Mouse (Mus musculus) spleen, adult 2 months (tissue): ENCODE measurements around the gene Baz1b. TPM values are rescaled to one million over a fixed set of nuclear protein-coding genes. Genes with fewer than 3 reads are reported as not detected.
A peak's percentile ranks its signal among the peaks of the same experiment; 100 is the strongest.

Source experiments
- DNase-seq, 2 experiments: peaks; one replicate each; pipeline versions ENCODE4 v3.0.0 to v3.0.0-alpha.2; 2012 to 2021; ENCODE audit warnings: low spot score in 2 of 2, low read depth in 1 of 2
- H3K27ac ChIP-seq: fragments of 200-500 bp; 2 replicates; pipeline ENCODE4 v1.5.1; 2012; ENCODE audit warnings: low read length, inconsistent platforms; ENCODE audit not compliant: insufficient read depth
- H3K27me3 ChIP-seq: fragments of 200-500 bp; 2 replicates; pipeline ENCODE4 v1.6.1; 2012; ENCODE audit warnings: mild to moderate bottlenecking, moderate library complexity, low read length, inconsistent platforms; ENCODE audit not compliant: control insufficient read depth, insufficient read depth
- H3K36me3 ChIP-seq: fragments of 200-500 bp; 2 replicates; pipeline ENCODE4 v1.6.1; 2012; ENCODE audit warnings: mild to moderate bottlenecking, low read length, inconsistent platforms; ENCODE audit not compliant: control insufficient read depth, insufficient read depth
- H3K4me1 ChIP-seq: fragments of 200-500 bp; 2 replicates; pipeline ENCODE4 v1.6.1; 2011; ENCODE audit warnings: inconsistent platforms; ENCODE audit not compliant: control insufficient read depth, insufficient read depth, insufficient read length
- H3K4me3 ChIP-seq: fragments of 200-500 bp; 2 replicates; pipeline ENCODE4 v1.5.1; 2011; ENCODE audit warnings: mild to moderate bottlenecking, inconsistent platforms; ENCODE audit not compliant: insufficient read depth, insufficient read length; ENCODE audit errors: extremely low read depth
- CTCF ChIP-seq: fragments of 200-500 bp; IDR thresholded peaks from 2 replicates; pipeline ENCODE4 v1.5.1; 2011; ENCODE audit warnings: mild to moderate bottlenecking, inconsistent platforms; ENCODE audit not compliant: insufficient read depth, insufficient read length, insufficient replicate concordance; ENCODE audit errors: extremely low read depth
- POLR2A ChIP-seq: fragments of 200-500 bp; IDR thresholded peaks from 2 replicates; pipeline ENCODE4 v1.6.1; 2011; ENCODE audit warnings: low read depth, low read length, inconsistent platforms
- WGBS: fragments of 180-500 bp; shearing (Covaris S2); methylation state at CpG from one replicate; pipeline ENCODE4 v1.1.7; 2018; 5-methylcytosine and 5-hydroxymethylcytosine counted together
- polyA plus RNA-seq: library from polyadenylated mRNA; depleted of rRNA; stranded (reverse); fragments of >200 nt; gene quantifications from 2 replicates; pipeline ENCODE4 v1.2.3, GENCODE M21; 2012; rRNA removed

Gene Baz1b
- 21.9 and 22.6 TPM in 2 replicates for polyA plus RNA-seq

GRCm38 (mm10) chr5:135186621-135187348 lies at the start of gene Baz1b:
Gene Baz1b, plus strand, starts transcription at chr5:135187264.
- under 1% methylated on average over 57 of the region's 57 CpGs for WGBS
- peaks cover 9% of the 10 kb centered on the region for H3K4me1 ChIP-seq
- no peaks in the 10 kb centered on the region for H3K27me3 ChIP-seq
- H3K36me3 ChIP-seq = peaks cover 2% of the 10 kb centered on the region; the same call in 1 of the 2 replicates
- peak within 1 kb of the TSS; percentile 95 for H3K4me3 ChIP-seq
- TF ChIP-seq CTCF (no peak), POLR2A (peak; percentile 32)
- DNase-seq = peak; percentile 96 to 98
- peak within 1 kb of the TSS; percentile 98 for H3K27ac ChIP-seq

DNA sequence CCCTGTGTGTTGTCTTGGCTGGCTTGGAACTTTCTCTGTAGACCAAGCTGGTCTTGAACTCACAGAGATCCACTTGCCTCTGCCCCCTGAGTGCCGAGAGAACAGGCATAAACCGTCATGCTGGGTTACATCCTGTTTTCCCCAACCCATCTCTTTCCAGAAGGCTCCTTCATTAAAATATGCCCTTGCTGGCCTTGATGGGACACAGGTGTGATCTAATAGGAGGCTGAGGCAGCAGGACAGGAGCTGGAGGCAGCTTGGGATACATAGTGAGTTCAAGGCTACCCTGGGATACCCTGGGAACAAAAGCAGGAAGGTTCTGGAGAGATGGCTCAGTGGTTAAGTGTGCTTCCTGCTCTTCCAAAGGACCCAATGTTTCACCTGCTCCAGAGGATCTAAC lies 47.2 kb upstream of the Baz1b start:
- H3K27ac ChIP-seq = no peak overlapping the region
- WGBS = 76% methylated on average over 2 of the region's 2 CpGs
- DNase-seq = no peak
- TF ChIP-seq POLR2A = no peak
- H3K4me1 ChIP-seq = no peaks in the 10 kb centered on the region
- H3K4me3 ChIP-seq = no peak overlapping the region
- no peaks in the 10 kb centered on the region for H3K36me3 ChIP-seq
- H3K27me3 ChIP-seq = no peaks in the 10 kb centered on the region

GRCm38 (mm10) chr5:135144469-135144868 lies 42.6 kb upstream of the Baz1b start:
- Histone ChIP-seq H3K36me3 (no peaks in the 10 kb centered on the region), H3K4me3 (no peak overlapping the region), H3K27me3 (no peaks in the 10 kb centered on the region), H3K27ac (no peak overlapping the region), H3K4me1 (no peaks in the 10 kb centered on the region)
- WGBS = 60% methylated on average over 4 of the region's 4 CpGs
- DNase-seq = no peak
- no peak for TF ChIP-seq CTCF
- no peak for TF ChIP-seq POLR2A

GRCm38 (mm10) chr5:135145532-135145931 lies 41.5 kb upstream of the Baz1b start:
- Histone ChIP-seq H3K4me3 (no peak overlapping the region), H3K27ac (no peak overlapping the region), H3K36me3 (no peaks in the 10 kb centered on the region), H3K27me3 (no peaks in the 10 kb centered on the region), H3K4me1 (no peaks in the 10 kb centered on the region)
- DNase-seq = no peak
- WGBS = 29% methylated on average over 3 of the region's 3 CpGs
- TF ChIP-seq POLR2A (no peak), CTCF (no peak)

DNA sequence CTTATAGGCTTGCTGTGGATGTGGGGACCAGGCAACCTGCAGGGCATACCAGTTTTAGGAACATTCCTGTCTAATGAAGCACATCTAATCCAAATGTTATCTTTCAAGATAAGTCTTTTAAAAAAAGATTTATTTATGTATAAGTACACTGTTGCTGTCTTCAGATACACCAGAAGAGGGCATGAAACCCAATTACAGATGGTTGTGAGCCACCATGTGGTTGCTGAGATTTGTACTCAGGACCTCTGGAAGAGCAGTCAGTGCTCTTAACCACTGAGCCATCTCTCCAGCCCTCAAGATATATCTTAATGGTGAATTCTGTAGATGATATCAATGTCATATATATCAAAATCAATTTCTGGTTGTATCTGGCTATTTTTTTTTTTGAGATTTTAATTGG lies 41.1 kb upstream of the Baz1b start:
- no peaks in the 10 kb centered on the region for H3K4me1 ChIP-seq

DNA sequence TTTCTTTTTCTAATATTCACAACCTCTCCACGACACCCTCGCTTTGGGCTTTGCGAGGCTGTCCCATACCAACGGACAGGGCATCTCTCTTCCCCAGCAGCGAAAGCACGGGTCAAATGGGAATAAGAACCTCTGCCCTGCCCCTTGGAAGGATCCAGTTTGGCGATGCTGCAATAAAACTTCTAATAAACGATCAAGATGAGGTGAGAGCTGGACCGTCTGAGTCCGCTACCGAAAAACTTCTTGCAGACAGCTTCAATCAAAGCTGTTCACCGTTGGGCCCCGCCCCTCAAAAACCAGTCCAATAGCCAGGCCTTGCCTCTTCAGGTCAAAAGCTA lies 38.4 kb upstream of the Baz1b start:
- Histone ChIP-seq H3K27ac (peak overlapping the region; percentile 53), H3K27me3 (no peaks in the 10 kb centered on the region), H3K36me3 (no peaks in the 10 kb centered on the region), H3K4me3 (peak overlapping the region; percentile 62), H3K4me1 (no peaks in the 10 kb centered on the region)
- TF ChIP-seq CTCF (no peak), POLR2A (no peak)
- no peak for DNase-seq
- 1% methylated on average over 13 of the region's 13 CpGs for WGBS

More for the DNA sequence above, 41.1 kb upstream of the Baz1b start:
- Histone ChIP-seq H3K27me3 (no peaks in the 10 kb centered on the region), H3K27ac (no peak overlapping the region), H3K4me3 (no peak overlapping the region), H3K36me3 (no peaks in the 10 kb centered on the region)
- TF ChIP-seq CTCF = no peak
- no peak for TF ChIP-seq POLR2A
- DNase-seq = no peak

GRCm38 (mm10) chr5:135149053-135149819 lies 37.8 kb upstream of the Baz1b start, which contains the start of gene Tbl2:
Gene Tbl2, plus strand, starts transcription at chr5:135149657.
- TF ChIP-seq POLR2A (peak; percentile 56; the same call in 1 of the 2 replicates), CTCF (no peak)
- Histone ChIP-seq H3K27ac (peak within 1 kb of the TSS; percentile 96), H3K4me1 (no peaks in the 10 kb centered on the region), H3K27me3 (no peaks in the 10 kb centered on the region), H3K4me3 (peak within 1 kb of the TSS; percentile 90), H3K36me3 (peaks cover 4% of the 10 kb centered on the region)
- WGBS = under 1% methylated on average over 63 of the region's 63 CpGs
- peak; percentile 99 for DNase-seq
